Mouse (Mus musculus): Measurements from ENCODE around the gene Nfix. TPM values are rescaled to one million over a fixed set of nuclear protein-coding genes. Genes with fewer than 3 reads are reported as not detected.

Gene Nfix
- polyA plus RNA-seq, 1 experiment = 18.2 TPM

- TF ChIP-seq POLR2A (IDR thresholded peaks at IDR 0.05; ENCODE audit: control insufficient read depth, extremely low read depth, insufficient read depth, low read length, poor library complexity) = no peak
- no peak for TF ChIP-seq CTCF (IDR thresholded peaks at IDR 0.05; ENCODE audit: borderline replicate concordance, control insufficient read depth, extremely low read depth, insufficient read depth, low read length, poor library complexity)
- Histone ChIP-seq H3K27me3 (ENCODE audit: control insufficient read depth, insufficient read depth, low read length) (no peaks in the 10 kb centered on the region), H3K4me3 (ENCODE audit: control insufficient read depth, insufficient read depth, low read length) (no peak overlapping the region), H3K36me3 (ENCODE audit: control insufficient read depth, insufficient read depth, low read length) (peaks cover 25% of the 10 kb centered on the region), H3K27ac (ENCODE audit: control insufficient read depth, insufficient read depth, low read length) (no peak overlapping the region), H3K4me1 (replicated peaks; ENCODE audit: control insufficient read depth, insufficient read depth, low read length) (peaks cover 18% of the 10 kb centered on the region)
- 91% methylated on average over 9 of the region's 9 CpGs for WGBS
- no peak for DNase-seq
These were observed 44.4 kb upstream of the Nfix start for GRCm38 (mm10) chr8:84844397-84845070.

- TF ChIP-seq CTCF (IDR thresholded peaks at IDR 0.05; ENCODE audit: borderline replicate concordance, control insufficient read depth, extremely low read depth, insufficient read depth, low read length, poor library complexity) = no peak
- TF ChIP-seq POLR2A (IDR thresholded peaks at IDR 0.05; ENCODE audit: control insufficient read depth, extremely low read depth, insufficient read depth, low read length, poor library complexity) = no peak
- Histone ChIP-seq H3K27ac (ENCODE audit: control insufficient read depth, insufficient read depth, low read length) (no peak overlapping the region), H3K36me3 (ENCODE audit: control insufficient read depth, insufficient read depth, low read length) (peaks cover 37% of the 10 kb centered on the region), H3K4me3 (ENCODE audit: control insufficient read depth, insufficient read depth, low read length) (no peak overlapping the region), H3K4me1 (replicated peaks; ENCODE audit: control insufficient read depth, insufficient read depth, low read length) (peaks cover 10% of the 10 kb centered on the region), H3K27me3 (ENCODE audit: control insufficient read depth, insufficient read depth, low read length) (no peaks in the 10 kb centered on the region)
- WGBS = 96% methylated on average over 1 of the region's 1 CpGs
- DNase-seq = no peak
These were observed 41.4 kb upstream of the Nfix start for GRCm38 (mm10) chr8:84841514-84841913.

- H3K36me3 ChIP-seq (ENCODE audit: control insufficient read depth, insufficient read depth, low read length) = peaks cover 47% of the 10 kb centered on the region
- under 1% methylated on average over 55 of the region's 55 CpGs for WGBS
These were observed 40.3 kb upstream of the Nfix start, which contains the start of gene Rad23a for GRCm38 (mm10) chr8:84840248-84840999. TSS of gene Rad23a (minus strand) at chr8:84840665.

GRCm38 (mm10) chr8:84839875-84840247, 39.7 kb upstream of the Nfix start:
- Histone ChIP-seq H3K4me3 (ENCODE audit: control insufficient read depth, insufficient read depth, low read length) (peak overlapping the region; percentile 67), H3K27ac (ENCODE audit: control insufficient read depth, insufficient read depth, low read length) (no peak overlapping the region), H3K4me1 (replicated peaks; ENCODE audit: control insufficient read depth, insufficient read depth, low read length) (peaks cover 4% of the 10 kb centered on the region; the same call in 1 of the 2 replicates), H3K27me3 (ENCODE audit: control insufficient read depth, insufficient read depth, low read length) (no peaks in the 10 kb centered on the region), H3K36me3 (ENCODE audit: control insufficient read depth, insufficient read depth, low read length) (peaks cover 53% of the 10 kb centered on the region)
- DNase-seq = no peak
- 2% methylated on average over 7 of the region's 7 CpGs for WGBS
- TF ChIP-seq POLR2A (IDR thresholded peaks at IDR 0.05; ENCODE audit: control insufficient read depth, extremely low read depth, insufficient read depth, low read length, poor library complexity) (no peak), CTCF (IDR thresholded peaks at IDR 0.05; ENCODE audit: borderline replicate concordance, control insufficient read depth, extremely low read depth, insufficient read depth, low read length, poor library complexity) (no peak)

More at GRCm38 (mm10) chr8:84840248-84840999, 40.3 kb upstream of the Nfix start, which contains the start of gene Rad23a:
- no peaks in the 10 kb centered on the region for H3K27me3 ChIP-seq (ENCODE audit: control insufficient read depth, insufficient read depth, low read length)
- peak within 1 kb of the TSS; percentile 67 for H3K4me3 ChIP-seq (ENCODE audit: control insufficient read depth, insufficient read depth, low read length)
- H3K4me1 ChIP-seq (replicated peaks; ENCODE audit: control insufficient read depth, insufficient read depth, low read length) = peaks cover 4% of the 10 kb centered on the region; the same call in 1 of the 2 replicates
- no peak within 1 kb of the TSS for H3K27ac ChIP-seq (ENCODE audit: control insufficient read depth, insufficient read depth, low read length)
- peak; percentile 89 for DNase-seq
- TF ChIP-seq POLR2A (IDR thresholded peaks at IDR 0.05; ENCODE audit: control insufficient read depth, extremely low read depth, insufficient read depth, low read length, poor library complexity) = peak; percentile 60; the same call in 1 of the 2 replicates
- no peak for TF ChIP-seq CTCF (IDR thresholded peaks at IDR 0.05; ENCODE audit: borderline replicate concordance, control insufficient read depth, extremely low read depth, insufficient read depth, low read length, poor library complexity)

GRCm38 (mm10) chr8:84839411-84839810, 39.3 kb upstream of the Nfix start:
- WGBS = 68% methylated on average over 2 of the region's 2 CpGs
- TF ChIP-seq POLR2A (IDR thresholded peaks at IDR 0.05; ENCODE audit: control insufficient read depth, extremely low read depth, insufficient read depth, low read length, poor library complexity) = no peak
- no peaks in the 10 kb centered on the region for H3K27me3 ChIP-seq (ENCODE audit: control insufficient read depth, insufficient read depth, low read length)
- H3K4me3 ChIP-seq (ENCODE audit: control insufficient read depth, insufficient read depth, low read length) = no peak overlapping the region
- peaks cover 53% of the 10 kb centered on the region for H3K36me3 ChIP-seq (ENCODE audit: control insufficient read depth, insufficient read depth, low read length)
- H3K27ac ChIP-seq (ENCODE audit: control insufficient read depth, insufficient read depth, low read length) = no peak overlapping the region
- H3K4me1 ChIP-seq (replicated peaks; ENCODE audit: control insufficient read depth, insufficient read depth, low read length) = peaks cover 4% of the 10 kb centered on the region; the same call in 1 of the 2 replicates
- DNase-seq = no peak

- Histone ChIP-seq H3K27ac (ENCODE audit: control insufficient read depth, insufficient read depth, low read length) (no peak overlapping the region), H3K4me1 (replicated peaks; ENCODE audit: control insufficient read depth, insufficient read depth, low read length) (peaks cover 4% of the 10 kb centered on the region), H3K36me3 (ENCODE audit: control insufficient read depth, insufficient read depth, low read length) (peaks cover 51% of the 10 kb centered on the region)
These were observed 38.4 kb upstream of the Nfix start for GRCm38 (mm10) chr8:84838513-84838912.

More at GRCm38 (mm10) chr8:84838513-84838912, 38.4 kb upstream of the Nfix start:
- 95% methylated on average over 5 of the region's 5 CpGs for WGBS
- H3K4me3 ChIP-seq (ENCODE audit: control insufficient read depth, insufficient read depth, low read length) = no peak overlapping the region
- DNase-seq = no peak
- no peaks in the 10 kb centered on the region for H3K27me3 ChIP-seq (ENCODE audit: control insufficient read depth, insufficient read depth, low read length)
- TF ChIP-seq POLR2A (IDR thresholded peaks at IDR 0.05; ENCODE audit: control insufficient read depth, extremely low read depth, insufficient read depth, low read length, poor library complexity) (no peak), CTCF (IDR thresholded peaks at IDR 0.05; ENCODE audit: borderline replicate concordance, control insufficient read depth, extremely low read depth, insufficient read depth, low read length, poor library complexity) (no peak)

All from thymus, adult 2 months (tissue).